Mouse (Mus musculus): ENCODE results near the gene Prc1. TPM values are rescaled to one million over a fixed set of nuclear protein-coding genes. Genes with fewer than 3 reads are reported as not detected.

The Prc1 gene
- total RNA-seq, 2 experiments from 2014 or later = 75.1 to 138 TPM

DNA sequence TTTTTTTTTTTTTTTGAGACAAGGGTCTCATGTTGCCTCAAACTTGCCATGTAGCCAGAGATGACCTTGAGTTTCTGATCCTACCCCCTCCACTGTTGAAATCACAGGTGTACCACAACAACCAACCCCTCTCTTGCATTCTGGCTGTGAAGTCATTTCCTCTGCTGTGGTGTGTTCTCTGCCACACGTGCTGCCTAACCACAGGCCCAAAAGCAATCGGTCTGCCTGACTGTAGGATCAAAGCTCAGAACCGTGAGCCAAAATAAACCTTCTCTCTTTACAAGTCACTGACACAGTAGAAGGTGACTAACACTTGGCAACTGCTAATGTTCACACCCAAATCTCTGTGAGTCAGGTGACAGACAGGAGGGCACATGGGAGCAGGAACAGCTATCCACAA is 66.2 kb downstream of the Prc1 start:
- no peak for ATAC-seq (replicated peaks; ENCODE audit: low FRiP score, low TSS enrichment, poor library complexity, severe bottlenecking)

DNA sequence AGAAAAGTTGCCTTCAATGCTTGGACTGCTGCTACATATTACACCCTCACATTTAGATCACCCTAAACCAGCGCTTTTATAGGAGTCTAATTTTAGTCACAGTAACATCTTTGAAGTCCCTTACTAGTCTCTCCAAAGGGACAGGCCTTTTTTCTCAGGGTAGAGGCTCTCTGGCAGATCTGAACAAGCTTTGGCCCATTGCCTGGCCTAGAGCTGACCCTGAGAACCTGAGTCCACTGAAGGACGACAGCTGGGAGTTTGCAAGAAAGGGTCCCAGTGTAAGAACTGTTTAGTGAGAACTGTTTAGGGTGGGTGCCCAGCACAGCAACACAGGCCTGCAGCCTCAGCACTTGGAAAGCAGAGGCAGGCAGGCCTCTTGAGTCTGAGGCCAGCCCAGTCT is 71.5 kb downstream of the Prc1 start:
- ATAC-seq (replicated peaks; ENCODE audit: low FRiP score, low TSS enrichment, poor library complexity, severe bottlenecking) = no peak

Other genes with a start within 250 kb of the Prc1 start
- gene Idh2, start 179.1 kb upstream of the Prc1 start, total RNA-seq (2014; fragmentation: Nextera tagmentation) = 80.7 and 102 TPM in 2 replicates
- gene Idh2, start 179.1 kb upstream of the Prc1 start, total RNA-seq (2017) = 117 and 132 TPM in 2 replicates
- 8.3 and 13.4 TPM in 2 replicates for gene Sema4b, start 107.6 kb upstream of the Prc1 start, total RNA-seq (2014; fragmentation: Nextera tagmentation)
- gene Sema4b, start 107.6 kb upstream of the Prc1 start, total RNA-seq (2017) = 3.2 and 3.4 TPM in 2 replicates
- gene Cib1, start 61.6 kb upstream of the Prc1 start, total RNA-seq (2014; fragmentation: Nextera tagmentation) = 65.7 and 67.1 TPM in 2 replicates
- 28.8 and 42.4 TPM in 2 replicates for gene Cib1, start 61.6 kb upstream of the Prc1 start, total RNA-seq (2017)
- gene Gdpgp1, start 61.6 kb upstream of the Prc1 start, total RNA-seq (2014; fragmentation: Nextera tagmentation) = 8.2 and 9.7 TPM in 2 replicates
- 2.7 and 4.7 TPM in 2 replicates for gene Gdpgp1, start 61.6 kb upstream of the Prc1 start, total RNA-seq (2017)
- not detected in 2 replicates for gene Ttll13, start 48.1 kb upstream of the Prc1 start, total RNA-seq (2014; fragmentation: Nextera tagmentation)
- gene Ttll13, start 48.1 kb upstream of the Prc1 start, total RNA-seq (2017) = 0.11 and 1.9 TPM in 2 replicates
- 24.4 and 37.7 TPM in 2 replicates for gene Ngrn, start 33.2 kb upstream of the Prc1 start, total RNA-seq (2014; fragmentation: Nextera tagmentation)
- 18.8 and 25.7 TPM in 2 replicates for gene Ngrn, start 33.2 kb upstream of the Prc1 start, total RNA-seq (2017)
- 33.6 and 37.9 TPM in 2 replicates for gene Vps33b, start 24.8 kb upstream of the Prc1 start, total RNA-seq (2014; fragmentation: Nextera tagmentation)
- gene Vps33b, start 24.8 kb upstream of the Prc1 start, total RNA-seq (2017) = 43.4 and 54.7 TPM in 2 replicates
- gene Rccd1, start 30.0 kb downstream of the Prc1 start, total RNA-seq (2014; fragmentation: Nextera tagmentation) = 22.7 and 26.3 TPM in 2 replicates
- gene Rccd1, start 30.0 kb downstream of the Prc1 start, total RNA-seq (2017) = 20.4 and 25.0 TPM in 2 replicates
- 11.2 and 24.2 TPM in 2 replicates for gene Unc45a, start 46.6 kb downstream of the Prc1 start, total RNA-seq (2014; fragmentation: Nextera tagmentation)
- gene Unc45a, start 46.6 kb downstream of the Prc1 start, total RNA-seq (2017) = 20.1 and 23.2 TPM in 2 replicates
- gene Hddc3, start 48.7 kb downstream of the Prc1 start, total RNA-seq (2014; fragmentation: Nextera tagmentation) = 13.2 and 17.8 TPM in 2 replicates
- gene Hddc3, start 48.7 kb downstream of the Prc1 start, total RNA-seq (2017) = 10.9 and 40.6 TPM in 2 replicates
- gene Man2a2, start 76.9 kb downstream of the Prc1 start, total RNA-seq (2014; fragmentation: Nextera tagmentation) = 20.3 and 33.2 TPM in 2 replicates
- gene Man2a2, start 76.9 kb downstream of the Prc1 start, total RNA-seq (2017) = 10.8 and 19.4 TPM in 2 replicates
- 12.5 and 23.2 TPM in 2 replicates for gene Fes, start 93.5 kb downstream of the Prc1 start, total RNA-seq (2014; fragmentation: Nextera tagmentation)
- 1.8 and 17.9 TPM in 2 replicates for gene Fes, start 93.5 kb downstream of the Prc1 start, total RNA-seq (2017)
- gene Furin, start 111.0 kb downstream of the Prc1 start, total RNA-seq (2014; fragmentation: Nextera tagmentation) = 24.9 and 31.5 TPM in 2 replicates
- 8.2 and 10.0 TPM in 2 replicates for gene Furin, start 111.0 kb downstream of the Prc1 start, total RNA-seq (2017)
- 110 and 139 TPM in 2 replicates for gene Blm, start 240.7 kb downstream of the Prc1 start, total RNA-seq (2014; fragmentation: Nextera tagmentation)
- gene Blm, start 240.7 kb downstream of the Prc1 start, total RNA-seq (2017) = 72.4 and 78.2 TPM in 2 replicates